Mouse (Mus musculus): ENCODE measurements around the gene Nanos3.

Nanos3 gene

GRCm38 (mm10) chr8:84184085-84185043 lies 653 bp downstream of the Nanos3 start:
- DNase-seq (ENCODE audit: extremely low read depth, insufficient read length, low spot score): no peak

GRCm38 (mm10) chr8:84183261-84184084 lies 1.5 kb downstream of the Nanos3 start:
- DNase-seq (ENCODE audit: extremely low read depth, insufficient read length, low spot score): peak; percentile 57

- no peak for DNase-seq (ENCODE audit: extremely low read depth, insufficient read length, low spot score)
Observed at GRCm38 (mm10) chr8:84182833-84183232, 2.2 kb downstream of the Nanos3 start.

- DNase-seq (ENCODE audit: extremely low read depth, insufficient read length, low spot score): no peak
Observed at GRCm38 (mm10) chr8:84180530-84181190, 4.4 kb downstream of the Nanos3 start.

- no peak for DNase-seq (ENCODE audit: extremely low read depth, insufficient read length, low spot score)
Observed at GRCm38 (mm10) chr8:84179946-84180345, 5.1 kb downstream of the Nanos3 start.

- no peak for DNase-seq (ENCODE audit: extremely low read depth, insufficient read length, low spot score)
Observed at GRCm38 (mm10) chr8:84178592-84178991, 6.4 kb downstream of the Nanos3 start.

- no peak for DNase-seq (ENCODE audit: extremely low read depth, insufficient read length, low spot score)
Observed at GRCm38 (mm10) chr8:84177405-84177804, 7.6 kb downstream of the Nanos3 start.

GRCm38 (mm10) chr8:84176560-84176959 lies 8.5 kb downstream of the Nanos3 start:
- no peak for DNase-seq (ENCODE audit: extremely low read depth, insufficient read length, low spot score)

- no peak for DNase-seq (ENCODE audit: extremely low read depth, insufficient read length, low spot score)
Observed at GRCm38 (mm10) chr8:84173861-84174260, 11.2 kb downstream of the Nanos3 start.

- DNase-seq (ENCODE audit: extremely low read depth, insufficient read length, low spot score): no peak
Observed at GRCm38 (mm10) chr8:84170096-84170495, 14.9 kb downstream of the Nanos3 start.

GRCm38 (mm10) chr8:84167696-84168095 lies 17.3 kb downstream of the Nanos3 start:
- no peak for DNase-seq (ENCODE audit: extremely low read depth, insufficient read length, low spot score)

- no peak for DNase-seq (ENCODE audit: extremely low read depth, insufficient read length, low spot score)
Observed at GRCm38 (mm10) chr8:84157620-84158019, 27.4 kb downstream of the Nanos3 start.

GRCm38 (mm10) chr8:84149181-84149580 lies 35.8 kb downstream of the Nanos3 start:
- DNase-seq (ENCODE audit: extremely low read depth, insufficient read length, low spot score): no peak

GRCm38 (mm10) chr8:84148531-84148850 lies 36.5 kb downstream of the Nanos3 start:
- no peak for DNase-seq (ENCODE audit: extremely low read depth, insufficient read length, low spot score)

GRCm38 (mm10) chr8:84147769-84148530 lies 37.1 kb downstream of the Nanos3 start, which contains the start of the genes Cc2d1a and 4930432K21Rik:
Gene Cc2d1a, minus strand, starts transcription at chr8:84147936.
Gene 4930432K21Rik, plus strand, starts transcription at chr8:84148025.
- peak; percentile 84 for DNase-seq (ENCODE audit: extremely low read depth, insufficient read length, low spot score)

- no peak for DNase-seq (ENCODE audit: extremely low read depth, insufficient read length, low spot score)
Observed at GRCm38 (mm10) chr8:84147324-84147766, 37.7 kb downstream of the Nanos3 start.

- no peak for DNase-seq (ENCODE audit: extremely low read depth, insufficient read length, low spot score)
Observed at GRCm38 (mm10) chr8:84144636-84145245, 40.3 kb downstream of the Nanos3 start.

- DNase-seq (ENCODE audit: extremely low read depth, insufficient read length, low spot score): no peak
Observed at GRCm38 (mm10) chr8:84140838-84141237, 44.2 kb downstream of the Nanos3 start.

- DNase-seq (ENCODE audit: extremely low read depth, insufficient read length, low spot score): no peak
Observed at GRCm38 (mm10) chr8:84137848-84138247, 47.2 kb downstream of the Nanos3 start.

GRCm38 (mm10) chr8:84132225-84132624 lies 52.8 kb downstream of the Nanos3 start:
- DNase-seq (ENCODE audit: extremely low read depth, insufficient read length, low spot score): no peak
